Mouse (Mus musculus) neural tube, embryonic 11.5 days (tissue): ENCODE data around the gene Rac2. TPM values are rescaled to one million over a fixed set of nuclear protein-coding genes. Genes with fewer than 3 reads are reported as not detected.

Experiments used
- ATAC-seq: fragments of 200-750 bp; cut with Nextera tagmentation; 2 replicates; pipeline ENCODE4 v1.8.0; 2017; ENCODE audit warnings: moderate number of reproducible peaks, mild to moderate bottlenecking, moderate TSS enrichment, moderate library complexity; ENCODE audit not compliant: insufficient read depth, low FRiP score, low TSS enrichment
- DNase-seq: peaks from one replicate; pipeline ENCODE4 v3.0.0-alpha.2; 2015; ENCODE audit warnings: low spot score
- H3K27ac ChIP-seq: fragments of 300-500 bp; sonication (generic); 2 replicates; pipeline ENCODE4 v1.5.1; 2014; ENCODE audit warnings: low read depth, mild to moderate bottlenecking, low read length
- H3K27me3 ChIP-seq: fragments of 300-500 bp; sonication (generic); 2 replicates; pipeline ENCODE4 v1.6.1; 2014; ENCODE audit warnings: mild to moderate bottlenecking, low read length, mixed read lengths; ENCODE audit not compliant: control insufficient read depth, insufficient read depth
- H3K36me3 ChIP-seq: fragments of 300-500 bp; sonication (generic); 2 replicates; pipeline ENCODE4 v1.6.1; 2014; ENCODE audit warnings: mild to moderate bottlenecking, low read length, moderate library complexity, mixed read lengths; ENCODE audit not compliant: control insufficient read depth, insufficient read depth
- H3K4me1 ChIP-seq: fragments of 300-500 bp; sonication (generic); 2 replicates; pipeline ENCODE4 v1.6.1; 2014; ENCODE audit warnings: low read length, mixed read lengths; ENCODE audit not compliant: control insufficient read depth, insufficient read depth
- H3K4me2 ChIP-seq: fragments of 300-500 bp; sonication (generic); 2 replicates; pipeline ENCODE4 v1.6.1; 2014; ENCODE audit warnings: low read depth, mild to moderate bottlenecking, moderate library complexity
- H3K4me3 ChIP-seq: fragments of 300-500 bp; sonication (generic); 2 replicates; pipeline ENCODE4 v1.5.1; 2014; ENCODE audit warnings: low read depth, low read length
- H3K9ac ChIP-seq: fragments of 300-500 bp; sonication (generic); 2 replicates; pipeline ENCODE4 v1.6.1; 2014; ENCODE audit warnings: mild to moderate bottlenecking, low read length
- H3K9me3 ChIP-seq: fragments of 300-500 bp; sonication (generic); 2 replicates; pipeline ENCODE4 v1.6.1; 2016; ENCODE audit warnings: low read length; ENCODE audit not compliant: control insufficient read depth
- WGBS: fragments of 180-500 bp; shearing (Covaris S2); extraction: QIAGEN DNeasy Blood & Tissue Kit; methylation state at CpG from one replicate; pipeline ENCODE4 v1.1.7; 2014; 5-methylcytosine and 5-hydroxymethylcytosine counted together
- polyA plus RNA-seq: library from polyadenylated mRNA; unstranded; fragments of >200 nt; fragmentation: Nextera tagmentation; extraction: Ambion mirVana; gene quantifications from 2 replicates; pipeline ENCODE4 v1.2.1, GENCODE M21; 2014

Gene Rac2
- polyA plus RNA-seq, 1 experiment from 2014 or later: 8.5 TPM

DNA sequence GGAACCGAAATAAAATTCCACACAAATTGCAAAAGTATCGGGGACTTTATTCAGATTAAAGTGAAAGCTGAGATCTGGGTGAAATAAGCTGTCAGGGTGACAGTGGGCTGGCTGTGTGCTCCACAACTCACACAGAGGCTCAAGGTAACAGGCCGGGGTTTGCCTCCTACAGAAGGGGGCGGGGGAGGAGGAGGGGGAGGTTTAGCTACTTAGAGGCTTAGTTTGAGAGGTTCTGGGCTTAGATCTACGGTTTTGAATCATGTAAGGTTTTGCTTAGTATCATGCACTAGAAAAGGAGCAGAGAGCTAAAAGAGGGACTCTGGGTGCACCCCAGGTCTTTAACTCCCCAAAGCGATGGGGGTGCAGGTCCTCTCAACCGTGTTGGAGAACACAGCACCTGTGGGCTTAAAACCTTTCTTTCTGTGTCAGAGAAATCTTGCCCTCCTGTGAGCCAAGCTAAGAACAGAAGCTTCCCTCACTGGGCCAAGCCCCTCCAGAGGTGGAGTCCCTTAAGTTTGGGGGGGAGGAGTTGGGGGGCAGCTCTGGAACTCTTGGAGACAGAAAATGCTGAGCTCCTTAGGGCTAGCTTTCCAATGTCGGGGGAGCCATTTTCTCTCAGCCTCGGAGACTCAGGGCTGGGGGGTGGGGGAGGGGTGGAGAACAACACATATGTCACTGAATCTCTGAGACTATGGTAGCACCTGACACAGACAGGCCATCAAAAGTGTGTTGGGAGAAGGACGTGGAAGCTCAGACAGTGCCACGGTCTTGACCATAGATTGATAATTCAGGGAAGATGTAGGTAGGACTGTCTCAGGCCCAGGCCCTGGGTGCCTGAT is 13.2 kb downstream of the Rac2 start:
- no peaks in the 10 kb centered on the region for H3K4me1 ChIP-seq
- no peak overlapping the region for H3K4me2 ChIP-seq
- WGBS: 70% methylated on average over 11 of the region's 11 CpGs
- no peaks in the 10 kb centered on the region for H3K9me3 ChIP-seq
- DNase-seq (no peak), ATAC-seq (no peak)
- H3K27me3 ChIP-seq: no peaks in the 10 kb centered on the region
- H3K36me3 ChIP-seq: no peaks in the 10 kb centered on the region
- H3K27ac ChIP-seq: no peak overlapping the region
- H3K9ac ChIP-seq: no peak overlapping the region
- no peak overlapping the region for H3K4me3 ChIP-seq

DNA sequence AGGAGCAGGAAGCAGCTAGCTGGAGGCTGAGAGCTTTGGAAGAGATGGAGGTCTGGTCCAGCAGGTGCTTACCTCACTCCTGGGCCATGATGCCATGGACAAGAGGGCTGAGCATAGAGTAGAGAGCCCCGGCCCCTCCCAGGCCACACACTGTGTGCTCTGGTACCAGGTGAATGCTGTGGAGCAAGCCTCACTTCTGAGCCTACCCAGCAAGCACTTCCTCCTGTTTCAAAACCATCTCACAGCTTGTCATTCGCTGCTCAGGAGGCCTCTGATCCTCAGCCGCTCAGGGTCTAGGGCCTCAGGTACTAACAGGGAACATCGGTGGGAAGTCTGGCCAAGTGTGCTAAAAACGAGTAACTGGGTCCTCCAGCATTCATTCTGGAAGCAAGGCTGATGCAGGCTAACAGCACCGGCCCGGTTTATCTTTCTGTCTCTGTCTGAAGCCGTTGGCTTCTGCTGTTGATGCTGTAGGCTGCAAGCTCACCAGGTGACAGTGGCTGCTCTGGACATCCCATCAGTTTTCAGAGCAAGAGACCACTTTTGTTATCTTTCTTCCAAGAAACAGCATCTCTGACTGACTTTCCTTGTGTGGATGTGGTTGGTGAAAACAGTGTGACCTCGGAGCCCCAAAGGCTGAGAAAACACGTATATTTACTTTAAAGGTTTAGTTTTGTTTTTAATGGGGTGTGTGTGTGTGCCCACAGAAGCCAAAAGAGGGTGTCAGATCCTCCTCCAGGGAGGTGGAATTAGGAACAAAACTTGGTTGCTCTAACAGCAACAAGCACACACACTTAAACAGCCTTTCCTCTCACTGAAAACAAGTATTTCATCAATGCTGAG is 14.7 kb downstream of the Rac2 start:
- no peaks in the 10 kb centered on the region for H3K27me3 ChIP-seq
- no peak overlapping the region for H3K9ac ChIP-seq
- no peak for DNase-seq
- H3K4me2 ChIP-seq: no peak overlapping the region
- H3K27ac ChIP-seq: no peak overlapping the region
- ATAC-seq: no peak
- H3K4me1 ChIP-seq: no peaks in the 10 kb centered on the region
- WGBS: 61% methylated on average over 10 of the region's 10 CpGs
- H3K36me3 ChIP-seq: no peaks in the 10 kb centered on the region
- no peak overlapping the region for H3K4me3 ChIP-seq
- no peaks in the 10 kb centered on the region for H3K9me3 ChIP-seq

- H3K4me2 ChIP-seq: no peak overlapping the region
- H3K9ac ChIP-seq: no peak overlapping the region
- no peaks in the 10 kb centered on the region for H3K36me3 ChIP-seq
- WGBS: 66% methylated on average over 25 of the region's 25 CpGs
- no peak overlapping the region for H3K27ac ChIP-seq
- no peaks in the 10 kb centered on the region for H3K9me3 ChIP-seq
- no peak overlapping the region for H3K4me3 ChIP-seq
- no peaks in the 10 kb centered on the region for H3K4me1 ChIP-seq
- DNase-seq (no peak), ATAC-seq (no peak)
- no peaks in the 10 kb centered on the region for H3K27me3 ChIP-seq
Measured at GRCm38 (mm10) chr15:78554545-78555313, 17.9 kb downstream of the Rac2 start.

- Histone ChIP-seq H3K4me2 (no peak overlapping the region), H3K4me1 (peaks cover 6% of the 10 kb centered on the region; the same call in 1 of the 2 replicates), H3K36me3 (no peaks in the 10 kb centered on the region), H3K9ac (no peak overlapping the region), H3K9me3 (no peaks in the 10 kb centered on the region), H3K27me3 (no peaks in the 10 kb centered on the region), H3K4me3 (no peak overlapping the region), H3K27ac (no peak overlapping the region)
- DNase-seq (no peak), ATAC-seq (no peak)
- WGBS: 73% methylated on average over 4 of the region's 4 CpGs
Measured at GRCm38 (mm10) chr15:78549189-78549734, 23.3 kb downstream of the Rac2 start.

GRCm38 (mm10) chr15:78548711-78549110 is 23.9 kb downstream of the Rac2 start:
- Histone ChIP-seq H3K27ac (no peak overlapping the region), H3K27me3 (no peaks in the 10 kb centered on the region), H3K4me2 (no peak overlapping the region), H3K4me1 (peaks cover 6% of the 10 kb centered on the region; the same call in 1 of the 2 replicates), H3K9me3 (no peaks in the 10 kb centered on the region), H3K4me3 (no peak overlapping the region), H3K36me3 (no peaks in the 10 kb centered on the region), H3K9ac (no peak overlapping the region)
- WGBS: 68% methylated on average over 8 of the region's 8 CpGs
- DNase-seq (no peak), ATAC-seq (no peak)

DNA sequence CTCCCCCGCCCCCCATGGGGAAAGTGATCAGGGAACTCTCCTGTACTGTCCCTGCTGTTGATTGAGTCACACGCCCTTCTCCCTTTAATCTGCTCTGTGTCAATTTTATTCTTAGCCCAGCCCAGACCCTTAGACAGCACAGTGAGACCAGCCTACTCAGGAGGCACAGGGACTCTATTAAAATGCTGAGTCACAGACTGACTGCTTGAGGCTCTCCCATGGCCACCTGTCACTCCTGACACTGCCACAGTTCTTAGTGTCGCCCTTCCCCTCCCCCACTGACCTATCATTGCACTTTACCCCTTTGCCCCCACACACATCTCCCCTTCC is 24.3 kb downstream of the Rac2 start:
- no peaks in the 10 kb centered on the region for H3K9me3 ChIP-seq
- no peak overlapping the region for H3K4me2 ChIP-seq
- no peaks in the 10 kb centered on the region for H3K36me3 ChIP-seq
- H3K27me3 ChIP-seq: no peaks in the 10 kb centered on the region
- ATAC-seq: no peak
- no peak overlapping the region for H3K4me3 ChIP-seq
- WGBS: 25% methylated on average over 3 of the region's 3 CpGs
- DNase-seq: peak; percentile 31
- peak overlapping the region; percentile 39; the same call in 1 of the 2 replicates for H3K27ac ChIP-seq
- no peak overlapping the region for H3K9ac ChIP-seq
- peaks cover 6% of the 10 kb centered on the region; the same call in 1 of the 2 replicates for H3K4me1 ChIP-seq

GRCm38 (mm10) chr15:78547415-78548335 is 24.9 kb downstream of the Rac2 start:
- Histone ChIP-seq H3K27ac (peak overlapping the region; percentile 39; the same call in 1 of the 2 replicates), H3K4me3 (no peak overlapping the region), H3K27me3 (no peaks in the 10 kb centered on the region), H3K4me2 (no peak overlapping the region), H3K4me1 (peaks cover 6% of the 10 kb centered on the region; the same call in 1 of the 2 replicates), H3K9me3 (no peaks in the 10 kb centered on the region), H3K36me3 (no peaks in the 10 kb centered on the region), H3K9ac (no peak overlapping the region)
- DNase-seq (no peak), ATAC-seq (no peak)
- WGBS: 47% methylated on average over 5 of the region's 5 CpGs
